Mouse (Mus musculus): Measurements from ENCODE around the gene Gpa33.

Gpa33 gene

GRCm38 (mm10) chr1:166130224-166130860 is at the start of gene Gpa33:
Gpa33 (plus strand) TSS chr1:166130238.
- DNase-seq (ENCODE audit: extremely low read depth, low read depth, low spot score), result no peak

GRCm38 (mm10) chr1:166088446-166089170 is 41.4 kb upstream of the Gpa33 start:
- no peak for DNase-seq (ENCODE audit: extremely low read depth, low read depth, low spot score)

- no peak for DNase-seq (ENCODE audit: extremely low read depth, low read depth, low spot score)
Measured at GRCm38 (mm10) chr1:166089337-166089736, 40.7 kb upstream of the Gpa33 start.

DNA sequence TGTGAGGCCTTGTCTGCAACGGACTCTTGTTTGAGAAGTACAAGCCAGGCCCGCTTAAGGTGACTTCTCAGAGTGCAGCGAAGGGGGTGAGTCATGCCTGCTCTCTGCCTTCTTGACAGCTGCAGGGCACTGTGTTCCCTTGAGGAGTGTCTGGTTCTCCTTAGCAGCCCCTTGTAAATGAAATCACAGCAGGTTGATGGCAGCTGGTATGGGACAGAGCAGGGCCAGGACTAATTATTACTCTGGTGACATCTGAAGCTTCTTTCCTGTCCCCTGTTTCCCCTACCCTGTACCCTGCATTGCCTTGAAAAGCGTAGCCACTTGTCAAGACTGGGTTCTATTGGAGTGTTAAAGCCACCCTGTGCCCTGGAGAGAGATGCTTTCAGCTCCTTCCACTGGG is 40.3 kb upstream of the Gpa33 start:
- DNase-seq (ENCODE audit: extremely low read depth, low read depth, low spot score), result no peak

GRCm38 (mm10) chr1:166090306-166090705 is 39.7 kb upstream of the Gpa33 start:
- DNase-seq (ENCODE audit: extremely low read depth, low read depth, low spot score), result no peak

DNA sequence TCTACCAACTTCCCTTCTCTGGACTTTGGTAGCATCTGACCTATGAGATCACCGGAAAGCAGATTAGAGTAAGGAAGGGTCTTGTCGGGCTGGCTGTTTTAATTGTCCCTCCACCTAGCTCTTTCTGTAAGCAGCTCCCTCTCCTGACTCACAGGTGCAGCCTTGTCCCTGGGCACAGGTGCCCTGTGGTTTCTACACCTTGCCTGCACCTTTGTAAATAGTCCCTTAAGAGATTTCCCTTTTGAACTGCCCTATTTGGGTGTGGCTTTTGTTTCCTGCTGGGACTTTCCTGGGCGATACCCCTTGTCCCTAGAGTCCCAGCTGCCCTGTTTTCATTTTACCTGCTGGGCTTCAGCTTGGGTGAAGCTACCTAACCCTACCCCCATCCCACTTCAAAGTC is 35.6 kb upstream of the Gpa33 start:
- DNase-seq (ENCODE audit: extremely low read depth, low read depth, low spot score), result no peak

- DNase-seq (ENCODE audit: extremely low read depth, low read depth, low spot score), result no peak
Measured at GRCm38 (mm10) chr1:166098120-166098519, 31.9 kb upstream of the Gpa33 start.

GRCm38 (mm10) chr1:166102920-166103608 is 27.0 kb upstream of the Gpa33 start:
- DNase-seq (ENCODE audit: extremely low read depth, low read depth, low spot score), result no peak

DNA sequence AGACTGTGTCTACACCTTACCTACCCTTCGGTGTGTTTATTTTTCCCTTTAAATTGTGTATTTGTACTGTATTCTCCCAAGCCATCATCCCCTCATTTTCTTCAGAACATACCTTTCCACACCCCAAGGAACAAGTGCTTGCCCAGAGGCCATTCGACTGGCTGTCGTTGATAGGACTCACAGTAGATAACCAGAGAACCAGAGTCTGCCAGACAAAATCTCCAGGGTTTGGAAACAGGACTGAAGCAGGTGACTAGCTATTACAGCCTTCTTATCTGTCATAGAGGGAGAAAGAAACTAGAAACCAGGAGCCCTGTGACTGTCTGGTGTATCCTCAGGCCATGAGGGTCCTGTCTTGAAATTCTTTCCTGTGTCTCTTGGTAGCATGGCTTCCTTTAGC is 25.2 kb upstream of the Gpa33 start:
- DNase-seq (ENCODE audit: extremely low read depth, low read depth, low spot score), result no peak

GRCm38 (mm10) chr1:166105464-166105863 is 24.6 kb upstream of the Gpa33 start:
- no peak for DNase-seq (ENCODE audit: extremely low read depth, low read depth, low spot score)

DNA sequence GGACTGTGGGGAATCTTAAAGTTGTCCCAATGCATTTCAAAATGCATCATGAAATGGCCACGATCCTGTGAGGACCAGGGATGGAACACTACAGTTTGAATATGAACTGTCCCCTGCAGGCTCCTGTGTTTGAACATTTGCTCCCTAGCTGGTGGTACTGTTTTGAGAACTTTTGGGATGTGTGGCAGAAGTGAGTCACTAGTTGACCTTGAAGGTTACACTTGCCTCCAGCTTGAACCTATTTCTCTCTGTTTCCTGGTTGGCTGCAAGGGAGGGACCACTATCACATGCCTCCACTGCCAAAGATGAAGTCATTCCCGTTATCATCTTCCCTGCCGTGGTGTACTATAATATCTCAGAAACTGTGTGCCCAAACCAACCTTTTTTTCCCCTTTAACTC is 15.1 kb upstream of the Gpa33 start:
- DNase-seq (ENCODE audit: extremely low read depth, low read depth, low spot score), result no peak

- DNase-seq (ENCODE audit: extremely low read depth, low read depth, low spot score), result no peak
Measured at GRCm38 (mm10) chr1:166115719-166116118, 14.3 kb upstream of the Gpa33 start.

DNA sequence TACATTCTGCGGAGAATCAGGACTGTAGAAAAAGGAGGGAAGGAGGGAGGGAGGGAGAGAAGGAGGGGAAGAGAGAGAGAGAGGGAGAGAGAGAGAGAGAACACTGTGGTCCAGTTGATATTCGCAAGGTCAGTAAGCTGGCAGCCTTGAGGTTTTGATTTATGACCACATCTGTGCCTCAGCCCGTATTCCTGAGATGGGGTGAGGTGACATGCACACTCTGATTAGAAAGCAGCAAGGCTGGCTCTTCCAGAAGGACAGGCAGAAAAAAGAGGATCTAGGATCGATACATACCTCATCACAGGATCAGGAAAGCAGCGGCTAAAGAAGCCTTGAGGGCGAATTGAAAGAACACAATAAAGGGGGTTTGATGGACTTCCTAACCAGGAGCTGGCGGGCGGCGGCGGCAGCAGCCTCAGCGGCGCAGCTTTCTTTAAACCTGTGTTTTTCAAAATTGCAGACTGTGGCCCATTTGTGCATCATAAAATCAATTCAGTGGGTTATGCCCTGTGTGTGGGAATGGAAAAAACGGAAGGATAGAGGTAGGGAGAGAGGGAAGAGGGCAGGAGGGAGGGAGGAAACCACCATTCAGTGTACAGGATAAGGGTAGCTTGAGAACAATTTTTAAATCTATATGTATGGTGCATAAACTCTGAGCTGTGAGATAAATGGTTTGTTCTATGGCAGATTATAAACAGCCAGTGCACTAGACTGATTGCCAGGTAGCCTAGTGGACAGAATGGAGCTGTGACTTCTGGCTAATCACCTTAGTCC is 12.0 kb upstream of the Gpa33 start:
- no peak for DNase-seq (ENCODE audit: extremely low read depth, low read depth, low spot score)

DNA sequence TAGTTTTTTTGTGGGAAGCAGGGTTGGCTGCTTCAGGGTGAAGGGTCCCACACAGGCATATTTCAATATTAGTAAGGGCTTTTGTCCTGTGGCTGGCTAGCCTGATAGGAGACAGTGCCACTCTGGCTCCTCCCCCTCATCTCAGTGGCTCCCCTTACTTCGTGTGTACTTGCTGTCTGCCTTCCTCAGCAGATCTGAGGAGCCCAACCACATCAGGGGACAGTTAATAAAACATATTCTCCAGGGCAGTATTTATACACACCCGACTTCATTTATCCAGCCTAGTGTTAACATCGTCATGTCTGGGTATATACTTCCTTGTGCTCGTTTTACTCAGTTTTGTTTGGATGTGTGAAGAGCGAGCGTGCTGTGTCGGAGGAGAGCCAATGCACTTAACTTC is 7.9 kb upstream of the Gpa33 start:
- DNase-seq (ENCODE audit: extremely low read depth, low read depth, low spot score), result no peak

GRCm38 (mm10) chr1:166123045-166123444 is 7.0 kb upstream of the Gpa33 start:
- DNase-seq (ENCODE audit: extremely low read depth, low read depth, low spot score), result no peak

GRCm38 (mm10) chr1:166123751-166124150 is 6.3 kb upstream of the Gpa33 start:
- no peak for DNase-seq (ENCODE audit: extremely low read depth, low read depth, low spot score)

GRCm38 (mm10) chr1:166124932-166125593 is 5.0 kb upstream of the Gpa33 start:
- no peak for DNase-seq (ENCODE audit: extremely low read depth, low read depth, low spot score)

DNA sequence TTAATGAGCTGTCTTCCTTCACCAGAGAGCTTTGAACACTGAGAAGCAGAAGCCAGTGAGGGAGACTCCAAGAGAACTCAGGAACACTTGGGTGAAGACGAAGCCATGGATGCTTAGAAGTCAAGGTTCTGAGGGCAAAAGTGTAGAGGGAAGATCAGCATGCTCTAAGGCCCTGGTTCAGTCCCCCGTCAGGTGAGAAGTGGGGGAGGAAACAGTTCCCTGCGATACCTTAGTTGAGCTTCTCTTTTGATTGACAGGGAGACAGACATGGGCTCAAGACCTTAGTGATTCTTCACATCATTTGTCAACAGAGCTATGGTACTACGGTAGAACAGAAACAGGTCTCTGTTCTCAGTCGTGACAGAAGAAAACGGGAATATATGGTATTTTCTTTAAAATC is 3.7 kb upstream of the Gpa33 start:
- DNase-seq (ENCODE audit: extremely low read depth, low read depth, low spot score), result no peak

DNA sequence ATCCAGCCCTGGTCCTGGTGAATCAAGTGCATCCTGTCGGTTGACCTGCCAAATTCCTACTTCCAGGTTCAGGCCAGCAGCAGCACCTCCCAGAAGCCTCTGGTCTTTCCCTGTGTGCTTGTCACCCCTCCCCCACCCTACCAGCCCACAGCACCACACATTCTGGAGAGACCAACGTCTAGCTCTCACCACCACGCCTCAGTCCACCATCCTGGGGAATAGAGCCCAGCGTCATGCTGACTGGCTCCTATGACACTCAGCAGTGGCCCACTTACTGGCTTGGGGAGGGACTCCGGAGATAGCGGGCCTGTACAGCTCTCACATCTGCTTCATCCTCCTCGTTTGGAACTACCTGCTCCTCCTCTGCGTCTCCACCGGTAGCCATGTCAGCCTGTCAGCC is 3.2 kb upstream of the Gpa33 start:
- DNase-seq (ENCODE audit: extremely low read depth, low read depth, low spot score), result no peak

DNA sequence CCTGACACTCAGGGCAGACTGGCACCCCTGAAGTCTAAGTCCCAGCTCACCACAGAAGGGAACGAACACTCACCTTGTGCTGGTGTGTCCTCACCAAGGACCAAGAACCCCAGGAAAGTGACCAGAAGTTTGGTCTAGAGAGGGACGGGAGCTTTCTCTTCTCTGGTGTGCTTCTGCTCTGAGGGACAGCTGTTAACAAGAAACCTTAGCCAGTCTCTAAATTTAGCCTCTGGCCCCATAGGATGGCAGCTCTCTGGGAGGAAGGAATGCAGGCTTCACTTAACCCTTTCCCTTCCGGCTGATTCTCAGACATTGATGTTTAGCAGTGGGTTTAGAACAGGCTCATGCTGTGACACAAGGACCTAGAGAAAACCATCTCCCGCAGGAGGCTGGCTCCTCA is 2.3 kb upstream of the Gpa33 start, which contains the start of gene Dusp27:
Gene Dusp27 (minus strand): TSS at position 204 of the 400 bp plus-strand sequence.
- no peak for DNase-seq (ENCODE audit: extremely low read depth, low read depth, low spot score)

- DNase-seq (ENCODE audit: extremely low read depth, low read depth, low spot score), result no peak
Measured at GRCm38 (mm10) chr1:166128551-166128950, 1.5 kb upstream of the Gpa33 start.
